Mouse (Mus musculus): ENCODE data around the gene Kcne1. TPM values are rescaled to one million over a fixed set of nuclear protein-coding genes. Genes with fewer than 3 reads are reported as not detected.

Gene Kcne1
- polyA plus RNA-seq (2017; shearing (Covaris generic)): not detected

DNA sequence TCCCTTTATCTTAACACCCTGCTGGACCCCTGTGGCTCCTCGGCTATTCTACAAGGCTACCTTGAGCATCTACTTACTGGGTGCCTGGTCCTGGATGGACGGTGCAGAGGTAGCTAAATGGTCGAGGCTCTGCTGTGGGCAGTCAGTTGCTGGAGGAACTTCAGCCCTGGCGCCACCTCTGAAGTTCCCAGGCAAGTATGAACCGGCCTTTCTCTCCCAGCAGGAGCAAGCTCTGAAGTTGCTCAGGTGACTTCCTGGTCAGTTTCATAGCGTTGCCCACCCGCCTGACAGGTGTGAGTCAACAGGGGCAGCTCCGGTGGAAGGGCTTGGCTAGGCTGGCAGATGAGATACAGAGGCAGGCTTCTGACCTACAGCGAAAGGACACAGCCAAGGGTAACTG lies at the start of gene Kcne1:
Gene Kcne1 (minus strand): TSS at position 240 of the 400 bp plus-strand sequence.

DNA sequence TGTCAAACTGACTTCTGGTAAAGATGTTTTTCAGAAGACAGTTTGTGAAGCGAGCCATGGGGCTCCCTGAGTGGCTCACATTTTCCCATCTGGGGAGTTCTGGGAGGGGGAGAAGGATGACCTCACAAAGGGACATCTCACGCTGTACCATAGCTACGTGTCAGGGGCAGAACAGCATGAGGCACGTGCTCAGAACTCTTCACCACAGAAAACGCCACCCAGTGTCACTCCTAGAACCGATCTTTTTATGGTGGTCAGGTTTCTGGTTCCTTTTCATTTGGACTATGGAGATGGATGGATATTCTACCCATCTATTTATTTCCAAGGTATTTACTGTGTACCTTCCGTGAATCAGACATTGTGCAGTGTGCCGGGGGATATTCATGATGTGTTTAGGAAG lies 37.9 kb downstream of the Kcne1 start, which contains the start of gene Fam243:
Gene Fam243 (minus strand): TSS at position 101 of the 400 bp plus-strand sequence.

DNA sequence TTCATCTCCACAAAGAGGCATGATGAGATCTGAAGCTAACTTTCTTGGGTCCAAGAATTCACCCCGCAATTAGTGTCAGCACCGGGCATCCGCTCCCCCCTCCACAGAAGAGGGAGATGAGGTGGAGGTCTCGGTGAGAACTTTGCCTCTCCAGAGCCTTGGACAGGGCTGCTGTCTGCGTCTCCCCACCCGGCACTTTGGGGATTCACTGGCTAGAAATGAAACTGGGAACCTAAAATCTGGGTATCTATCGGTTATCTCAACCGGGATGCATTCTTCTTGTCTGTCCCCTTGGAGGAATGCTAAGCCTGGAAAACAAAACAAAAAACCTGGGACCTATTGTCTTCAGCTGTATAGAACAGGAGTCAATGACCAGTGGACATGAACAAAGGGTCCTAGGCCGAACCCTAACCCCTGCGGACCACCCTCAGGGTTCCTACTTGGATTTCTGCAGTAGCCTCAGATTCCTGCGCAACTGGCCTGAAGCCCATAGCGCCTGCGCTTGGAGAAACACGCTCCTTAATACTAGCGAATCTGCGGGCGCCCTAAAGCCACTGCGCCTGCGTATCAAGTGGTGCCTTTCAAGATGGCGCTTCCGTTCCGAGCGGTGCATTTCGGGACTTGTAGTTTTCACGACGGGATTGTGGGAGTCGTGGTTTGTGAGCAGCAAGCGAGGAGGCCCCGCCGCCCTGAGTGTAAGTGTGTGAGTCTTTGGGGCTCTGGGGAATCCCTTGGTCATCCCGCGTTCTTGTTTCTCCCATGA lies 58.4 kb downstream of the Kcne1 start, which contains the start of gene Smim11:
Gene Smim11 (plus strand): TSS at position 638 of the 763 bp plus-strand sequence.

Other genes starting within 250 kb of the Kcne1 start
- gene Kcne2, start 67.1 kb downstream of the Kcne1 start, polyA plus RNA-seq (2017; shearing (Covaris generic)): under 1 TPM; 0.24 to 0.60 TPM
- 100 to 1,000 TPM; 108 to 116 TPM for gene Smim11, start 58.2 kb downstream of the Kcne1 start, polyA plus RNA-seq (2017; shearing (Covaris generic))
- under 1 TPM; 0.17 to 0.69 TPM for gene Fam243, start 38.0 kb downstream of the Kcne1 start, polyA plus RNA-seq (2017; shearing (Covaris generic))
- 10 to 100 TPM; 15.3 to 16.7 TPM for gene Rcan1, start 111.4 kb upstream of the Kcne1 start, polyA plus RNA-seq (2017; shearing (Covaris generic))
- gene Clic6, start 126.3 kb upstream of the Kcne1 start, polyA plus RNA-seq (2017; shearing (Covaris generic)): 1 to 10 TPM in 1 of 2 experiments, under 1 TPM in 1; 0.22 to 1.2 TPM

Measured in inflammation-experienced regulatory T-cells (primary cell).